Mouse (Mus musculus) embryo, embryonic 10 days (tissue): Measurements from ENCODE around the gene Lsg1.

Source experiments
- DNase-seq: peaks from one replicate; pipeline ENCODE4 v3.0.0-alpha.2; 2015; ENCODE audit warnings: low spot score

Lsg1 gene

DNA sequence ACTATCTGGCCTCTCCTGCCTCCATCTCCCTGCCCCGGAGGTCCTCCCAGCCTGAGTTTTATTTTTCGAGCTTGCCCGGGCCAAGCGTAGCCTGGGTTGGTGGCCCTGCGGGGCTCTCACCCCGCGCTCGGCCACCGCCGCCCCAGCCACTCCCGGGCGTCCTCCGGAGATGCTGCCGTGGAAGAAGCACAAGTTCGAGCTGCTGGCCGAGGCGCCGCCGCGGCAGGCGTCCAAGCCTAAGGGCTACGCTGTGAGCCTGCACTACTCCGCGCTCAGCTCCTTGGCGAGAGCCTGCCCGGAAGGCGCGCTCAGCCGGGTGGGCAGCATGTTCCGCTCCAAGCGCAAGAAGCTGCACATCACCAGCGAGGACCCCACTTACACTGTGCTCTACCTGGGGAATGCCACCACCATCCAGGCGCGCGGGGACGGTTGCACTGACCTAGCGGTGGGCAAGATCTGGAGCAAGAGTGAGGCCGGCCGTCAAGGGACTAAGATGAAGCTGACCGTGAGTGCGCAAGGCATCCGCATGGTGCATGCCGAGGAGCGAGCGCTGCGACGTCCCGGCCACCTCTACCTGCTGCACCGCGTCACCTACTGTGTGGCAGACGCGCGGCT lies 13.1 kb upstream of the Lsg1 start:
- peak; percentile 66 for DNase-seq

DNA sequence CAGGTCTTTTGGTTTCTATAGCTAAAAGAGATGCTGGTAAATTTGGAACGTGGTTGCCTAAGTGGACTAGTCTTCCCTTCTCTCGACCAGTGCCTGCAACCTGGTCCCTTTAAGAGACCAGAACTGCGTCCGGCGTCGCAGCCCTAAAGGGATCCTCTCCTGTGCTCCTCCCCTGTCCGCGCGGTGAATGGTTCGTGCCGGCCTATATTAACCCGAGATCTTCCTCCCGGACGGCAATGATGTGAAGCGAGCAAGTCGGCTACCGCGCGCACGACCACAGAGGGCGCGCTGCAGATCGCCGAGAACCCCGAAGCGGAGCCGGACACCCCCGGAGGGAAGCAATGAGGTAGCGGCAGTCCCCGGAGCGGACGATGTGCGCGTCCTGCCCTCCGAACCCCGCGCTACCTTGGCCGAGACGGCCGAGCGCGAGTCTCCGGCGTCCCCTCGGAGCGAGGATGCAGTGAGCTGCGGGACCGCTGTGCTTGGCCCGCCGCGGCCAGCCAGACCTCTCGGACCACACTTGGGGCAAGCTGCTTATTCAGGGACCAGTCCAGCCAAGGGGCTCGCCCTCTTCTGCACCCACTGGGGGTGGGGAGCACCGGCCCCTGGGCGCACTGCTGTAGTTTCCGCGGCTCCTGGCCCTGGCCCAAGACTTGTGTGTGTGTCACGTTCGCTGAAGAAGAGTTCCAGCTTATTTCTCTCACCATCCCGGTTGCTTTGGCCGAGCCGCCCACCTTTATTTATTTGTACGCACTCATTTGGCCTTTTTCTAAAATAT lies 12.3 kb upstream of the Lsg1 start, which contains the start of gene Fam43a:
Gene Fam43a, plus strand, starts transcription at position 233 of the 778 bp plus-strand sequence.
- DNase-seq: peak; percentile 95

DNA sequence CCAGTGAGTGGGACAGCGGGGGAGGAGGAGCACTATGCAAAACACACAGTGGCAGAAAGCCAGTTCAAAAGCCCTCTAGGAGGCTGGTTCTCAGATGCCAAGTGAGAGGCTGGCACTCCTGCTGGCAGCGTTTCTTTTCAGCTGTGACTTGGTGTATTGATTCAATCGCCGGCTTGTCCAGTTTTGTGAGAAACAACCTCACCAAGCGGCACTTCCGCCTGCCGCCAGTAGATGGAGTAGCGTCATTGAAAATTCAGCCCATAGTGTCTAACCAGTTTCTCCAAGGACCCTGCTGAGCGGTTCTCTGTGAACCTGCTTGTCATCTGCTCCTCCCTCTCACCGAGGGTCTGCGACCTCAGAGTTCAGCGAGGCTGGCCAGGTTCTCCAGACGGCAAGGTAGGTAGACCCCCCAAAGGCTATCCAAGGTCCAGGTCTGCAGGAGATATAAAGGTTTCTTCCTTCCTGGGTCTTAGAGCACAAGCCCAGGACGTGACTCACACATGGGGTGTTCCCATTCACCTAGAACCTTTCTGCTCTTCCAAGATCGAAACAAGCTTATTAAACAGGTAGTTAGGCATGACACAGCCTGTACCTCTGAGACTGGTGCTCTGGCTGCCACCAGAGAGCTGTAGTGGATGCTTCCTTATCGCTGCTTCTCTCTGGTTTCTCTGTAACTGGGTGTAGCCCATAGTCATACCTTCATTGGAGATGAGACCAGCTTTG lies 9.7 kb upstream of the Lsg1 start:
- DNase-seq: peak; percentile 94

DNA sequence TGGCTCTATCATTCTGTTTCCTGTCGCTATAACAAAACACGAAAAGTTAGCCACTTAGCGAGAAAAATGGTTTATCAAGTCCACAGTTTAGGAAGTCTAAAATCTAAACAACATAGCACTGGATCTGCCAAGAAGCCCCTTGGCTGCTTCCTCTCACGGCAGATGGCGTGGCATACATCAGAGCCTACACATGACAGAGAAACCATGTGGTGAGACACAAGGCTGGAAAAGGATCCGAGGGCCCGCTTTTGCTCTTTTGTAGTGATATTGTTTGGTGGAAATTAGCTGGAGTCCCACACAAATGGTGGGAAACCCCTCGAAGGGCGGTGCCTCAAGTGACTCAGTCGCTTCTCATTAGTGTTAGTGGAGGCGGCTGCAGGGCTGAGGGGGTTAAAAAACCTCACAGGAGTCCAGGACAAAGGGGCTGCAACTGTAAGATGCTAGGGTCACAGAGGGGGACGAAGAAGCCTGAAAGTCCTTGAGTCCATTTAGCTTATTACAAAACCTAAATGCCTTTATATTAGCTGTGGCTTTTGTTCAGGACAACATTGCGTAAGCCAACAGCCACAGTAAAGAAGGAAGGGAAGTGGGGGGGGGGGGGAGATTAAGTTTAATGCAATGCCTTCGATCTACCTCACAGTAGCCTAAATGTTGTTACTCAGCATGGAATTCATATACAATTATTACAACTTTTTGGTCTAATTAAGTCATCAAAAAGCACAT lies 8.6 kb upstream of the Lsg1 start:
- DNase-seq: no peak

DNA sequence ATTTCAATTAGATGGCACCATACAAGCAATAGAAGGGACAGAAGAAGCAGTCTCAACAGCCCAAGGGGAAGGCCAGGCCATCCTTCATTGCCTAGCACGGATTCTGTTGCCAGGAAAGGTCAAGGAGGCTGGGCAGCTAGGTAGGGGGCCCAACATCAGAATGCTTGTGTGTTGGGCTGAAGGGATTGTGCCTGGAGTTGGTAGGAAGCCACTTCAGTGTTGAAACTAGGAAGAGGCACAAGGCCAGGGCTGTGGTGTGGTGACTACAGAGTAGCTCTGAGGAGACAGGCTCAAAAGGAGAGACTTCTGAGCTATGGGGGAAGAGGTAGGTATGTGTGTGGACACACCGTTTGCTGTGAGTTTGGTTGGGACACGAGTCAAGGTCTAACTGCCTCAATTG lies 8.0 kb upstream of the Lsg1 start:
- DNase-seq: no peak

DNA sequence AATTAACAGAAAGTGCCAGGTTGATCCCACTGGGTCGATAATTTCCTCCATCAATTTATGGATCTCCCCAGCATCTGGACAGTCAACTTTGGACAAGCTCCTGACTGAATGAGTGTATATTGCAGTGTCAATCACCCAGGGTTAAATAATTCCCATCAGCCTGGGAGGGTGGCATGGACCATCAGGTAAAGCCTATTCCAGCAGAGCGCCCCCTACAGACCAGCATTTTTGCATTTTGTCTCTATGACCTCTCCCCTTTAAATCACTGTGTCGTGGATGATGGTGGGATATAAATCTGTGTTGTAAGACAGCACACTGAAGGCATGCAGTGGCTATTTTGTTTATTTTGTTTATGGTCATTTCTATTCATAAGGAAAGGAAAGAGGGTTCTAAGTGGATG lies 4.6 kb upstream of the Lsg1 start:
- DNase-seq: no peak

DNA sequence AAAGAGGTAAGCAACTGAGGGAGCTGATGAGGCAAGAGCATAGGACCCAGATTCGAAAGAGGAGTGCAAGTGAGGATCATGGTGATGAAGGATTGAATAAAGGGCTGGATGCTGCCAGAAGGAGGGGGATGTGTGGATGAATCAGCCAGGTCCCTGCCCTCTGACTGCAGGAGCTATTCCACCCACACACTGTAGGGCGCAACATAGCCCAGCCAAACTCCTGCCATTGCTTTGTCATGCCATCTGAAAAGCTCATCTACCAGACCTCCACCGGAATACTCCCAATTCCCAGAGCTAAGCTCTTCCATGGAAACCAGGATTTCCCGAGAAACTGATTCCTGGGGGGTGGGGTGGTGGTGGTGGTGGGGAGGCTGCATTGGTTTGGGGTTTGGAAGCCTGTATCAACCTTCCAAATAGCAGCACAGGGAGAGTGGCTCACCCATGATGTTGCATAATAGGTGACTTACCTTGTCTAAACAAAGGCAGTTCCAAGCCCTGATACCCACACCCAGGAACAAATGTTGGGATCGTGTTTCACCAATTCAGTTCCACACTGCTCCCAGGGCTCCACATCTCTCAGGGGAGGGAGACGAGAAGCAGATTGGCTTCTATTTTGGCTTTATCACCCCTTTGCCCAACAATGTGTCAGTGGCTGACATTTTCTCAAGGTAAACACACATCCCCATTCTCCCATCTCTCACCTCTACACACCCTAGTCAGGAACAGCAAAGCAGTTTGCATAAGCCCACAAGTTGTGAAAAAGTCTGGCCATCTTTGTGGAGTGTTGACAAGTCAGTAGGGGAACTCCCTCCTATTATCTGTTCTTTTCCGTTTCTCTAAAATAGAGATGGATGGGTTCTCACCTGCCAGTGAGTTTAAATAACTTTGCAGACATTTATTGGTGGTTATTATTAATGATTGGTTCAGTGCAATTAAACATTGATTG lies 3.1 kb upstream of the Lsg1 start:
- no peak for DNase-seq

DNA sequence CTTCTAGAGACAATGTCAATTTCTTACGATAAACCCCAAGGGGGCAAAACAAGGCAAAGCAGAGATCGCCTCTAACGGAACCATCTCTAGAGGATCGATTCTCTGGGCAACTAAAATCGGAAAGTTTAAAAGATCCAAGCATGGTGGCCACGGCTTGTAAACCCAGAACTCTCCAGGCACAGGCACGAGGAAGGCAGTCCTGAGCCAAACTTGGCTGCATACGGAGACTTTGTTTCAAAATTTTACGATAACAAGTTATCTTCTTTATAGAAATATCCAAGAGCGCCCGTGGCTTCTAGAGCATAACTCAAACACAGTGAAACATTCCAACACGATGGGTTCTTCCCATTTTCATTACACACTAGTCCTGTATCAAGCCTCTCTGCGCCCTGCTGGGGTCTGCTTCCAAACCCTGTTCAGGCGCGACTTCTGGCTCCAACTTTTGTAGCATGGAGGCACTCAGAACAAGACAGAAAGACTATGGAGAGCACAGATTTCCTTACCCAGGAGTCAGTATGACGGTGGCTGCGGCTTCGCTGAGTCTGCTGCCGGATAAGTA lies 378 bp downstream of the Lsg1 start:
- DNase-seq: no peak

DNA sequence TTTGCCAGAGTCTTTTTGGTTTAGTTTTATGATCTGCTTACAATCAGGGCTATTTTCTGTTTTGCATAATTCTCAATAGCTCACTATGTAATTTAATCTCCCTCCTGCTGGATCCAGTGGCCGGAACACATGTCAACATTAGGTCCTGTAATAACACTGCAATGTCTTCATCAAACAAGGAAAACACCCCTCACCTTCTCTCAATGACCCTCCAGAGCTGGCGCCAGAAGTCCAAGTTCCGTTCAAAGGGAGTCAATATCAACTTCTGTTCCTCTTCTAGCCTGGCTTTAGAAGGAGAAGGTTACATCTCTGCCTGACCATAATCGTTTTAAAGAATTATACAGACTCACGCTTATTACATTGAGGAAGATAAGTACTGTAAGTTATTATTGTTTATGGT lies 6.6 kb downstream of the Lsg1 start:
- no peak for DNase-seq

DNA sequence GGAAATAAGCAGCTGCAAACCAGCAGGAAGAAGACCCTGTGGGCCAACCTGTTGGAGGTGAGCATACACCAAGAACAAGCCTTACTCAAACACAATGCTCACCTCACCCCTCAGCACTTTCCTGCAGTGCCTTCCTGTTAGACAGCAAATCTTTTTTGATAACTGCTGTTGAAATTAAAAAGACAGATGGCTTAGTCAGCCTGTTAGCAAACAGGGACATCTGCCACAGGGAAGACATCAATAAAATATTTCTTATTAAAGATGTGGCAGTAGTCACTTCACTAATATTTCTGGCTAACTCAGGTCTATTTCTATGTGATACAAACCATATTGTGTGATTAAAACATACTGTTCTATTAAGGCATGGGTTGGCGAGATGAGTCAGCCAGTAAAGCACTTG lies 11.0 kb downstream of the Lsg1 start:
- no peak for DNase-seq

DNA sequence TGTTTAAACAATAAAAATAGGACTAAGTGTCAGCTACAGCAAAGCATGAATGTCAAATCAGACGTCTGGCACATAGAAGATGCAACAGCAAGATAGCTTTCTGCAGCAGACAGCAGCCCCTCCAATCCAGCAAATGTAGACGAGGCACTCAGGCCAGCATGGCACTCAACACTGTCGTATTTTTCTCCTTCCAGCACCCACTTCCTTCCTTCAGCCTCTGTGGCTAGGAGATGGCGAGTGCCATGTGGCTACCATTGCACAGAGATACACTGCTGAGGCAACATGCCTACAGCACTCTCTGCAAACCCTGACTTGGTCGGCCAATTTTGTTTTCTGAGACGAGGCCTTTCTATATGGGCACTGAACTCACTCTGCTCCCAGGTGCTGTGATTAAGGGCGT lies 11.6 kb downstream of the Lsg1 start:
- DNase-seq: no peak

DNA sequence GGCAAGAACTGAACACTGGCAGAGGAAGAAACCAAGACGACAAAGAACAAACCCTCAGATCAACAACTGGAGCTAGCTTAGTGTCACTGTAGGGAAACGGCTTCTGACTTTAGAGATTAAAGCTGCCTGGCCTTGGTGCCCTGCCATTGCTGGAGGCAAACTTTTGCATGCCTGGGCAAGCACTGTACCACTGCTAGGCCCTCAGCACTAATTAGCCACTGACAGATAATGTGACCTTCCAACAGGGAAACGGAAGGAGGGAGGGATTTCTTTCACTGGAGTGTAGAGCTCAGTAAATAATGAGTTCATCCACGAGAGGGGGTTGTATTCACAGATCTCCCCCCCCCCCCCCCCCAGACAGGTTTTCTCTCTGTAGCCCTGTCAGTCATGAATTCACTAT lies 15.2 kb downstream of the Lsg1 start:
- DNase-seq: no peak

DNA sequence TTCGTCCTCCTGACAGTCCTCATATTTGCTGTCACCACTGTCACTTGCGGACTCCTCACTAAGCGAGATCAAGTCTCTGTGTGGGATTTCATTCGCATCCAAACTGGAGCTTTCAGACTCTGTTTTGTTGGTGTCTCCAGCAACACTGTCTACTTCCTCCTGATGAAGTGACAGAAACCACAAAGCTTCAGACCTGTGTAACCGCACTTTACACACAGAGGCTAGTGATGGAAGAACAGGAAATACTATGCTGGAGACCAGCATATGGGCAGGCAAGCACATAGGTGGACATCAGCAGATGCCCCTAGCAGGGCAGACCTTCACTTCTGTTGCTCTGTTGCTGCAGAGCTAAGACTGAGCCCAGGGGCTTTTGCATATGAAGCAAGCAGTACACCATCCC lies 16.0 kb downstream of the Lsg1 start:
- DNase-seq: no peak

DNA sequence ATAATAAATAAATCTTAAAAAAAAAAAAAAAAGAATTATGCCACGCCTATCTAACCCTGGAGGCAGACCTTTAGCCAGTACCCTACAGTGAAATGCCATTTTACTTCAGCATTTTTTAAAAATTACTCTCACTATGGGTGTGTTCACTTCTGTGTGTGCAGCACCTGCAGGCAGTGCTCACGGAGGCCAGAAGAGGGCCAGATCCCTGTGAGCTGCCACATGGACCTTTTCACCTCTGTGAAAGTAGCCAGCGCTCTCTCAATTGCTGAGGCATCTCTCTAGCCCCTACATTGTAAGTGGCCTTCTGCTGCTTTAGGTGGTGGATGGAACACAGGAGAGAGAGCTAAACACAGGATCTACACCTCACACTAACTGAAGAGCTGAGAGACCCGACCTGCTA lies 17.2 kb downstream of the Lsg1 start:
- DNase-seq: no peak

DNA sequence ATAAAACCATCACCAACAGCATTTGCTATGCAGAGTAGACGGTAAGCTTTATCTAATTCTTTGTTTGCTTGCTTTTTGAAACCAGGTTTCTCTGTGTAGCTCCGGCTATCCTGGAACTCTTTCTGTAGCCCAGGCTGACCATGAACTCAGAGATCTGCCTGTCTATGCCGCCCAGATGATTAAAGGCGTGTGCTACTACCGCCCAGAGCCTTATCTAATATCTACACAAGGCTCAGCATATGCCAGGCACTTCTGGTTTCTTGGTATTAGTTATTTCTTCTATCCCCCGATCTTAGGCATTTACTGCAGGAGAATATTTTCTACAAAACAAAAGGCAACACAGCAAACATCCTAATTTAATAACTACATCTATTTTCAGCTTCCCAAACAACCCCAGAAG lies 21.8 kb downstream of the Lsg1 start:
- DNase-seq: no peak

DNA sequence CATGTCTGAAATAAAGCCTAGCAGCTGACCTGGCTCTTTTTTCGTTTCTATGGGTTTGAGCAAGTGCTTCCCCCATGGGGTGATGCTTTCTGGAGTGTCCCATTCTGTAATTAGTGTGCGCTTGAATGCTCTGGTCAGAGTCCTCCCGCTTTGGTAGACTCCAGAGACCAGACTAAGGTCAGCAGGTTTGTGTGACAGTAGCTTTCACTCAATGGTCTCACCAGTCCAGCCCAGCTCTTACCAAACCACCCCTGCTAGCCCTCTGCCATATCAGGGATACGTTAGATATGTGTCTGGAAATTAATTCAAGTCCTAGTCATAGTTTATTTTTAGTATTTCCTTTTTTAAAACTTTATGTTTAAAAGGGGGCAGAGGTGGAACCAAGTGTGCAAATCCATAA lies 26.8 kb downstream of the Lsg1 start:
- no peak for DNase-seq

DNA sequence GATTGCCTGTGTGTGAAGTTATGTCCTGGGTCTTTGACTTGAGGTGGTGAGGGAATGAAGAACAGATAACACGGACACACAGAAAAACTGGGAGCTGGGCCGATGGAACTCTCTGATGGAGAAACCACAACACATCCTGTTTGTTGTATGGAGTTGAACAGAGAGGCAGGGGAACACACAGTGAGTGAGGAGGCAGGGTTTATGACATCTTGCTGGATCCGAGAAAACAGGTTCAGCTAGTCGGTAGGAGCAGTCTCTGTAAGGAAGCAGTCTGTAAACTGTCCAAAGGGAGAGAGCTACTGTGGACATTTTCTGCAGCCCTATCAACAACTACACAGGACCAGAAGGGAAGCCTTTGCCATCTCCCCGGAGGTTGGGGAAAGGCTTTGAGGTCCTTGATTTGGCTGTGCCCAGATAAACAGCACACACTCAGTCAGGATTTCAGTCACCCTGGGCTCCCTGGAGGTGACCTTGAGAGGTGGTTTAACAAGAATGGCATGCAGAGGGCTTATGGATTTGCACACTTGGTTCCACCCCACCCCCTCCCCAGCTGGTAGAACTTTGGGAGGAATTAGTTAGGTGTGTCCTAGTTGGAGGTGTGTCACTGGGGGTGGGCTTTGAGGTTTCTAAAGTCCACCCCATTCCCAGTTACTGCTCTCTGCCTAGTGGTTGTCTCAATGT lies 27.9 kb downstream of the Lsg1 start:
- no peak for DNase-seq

DNA sequence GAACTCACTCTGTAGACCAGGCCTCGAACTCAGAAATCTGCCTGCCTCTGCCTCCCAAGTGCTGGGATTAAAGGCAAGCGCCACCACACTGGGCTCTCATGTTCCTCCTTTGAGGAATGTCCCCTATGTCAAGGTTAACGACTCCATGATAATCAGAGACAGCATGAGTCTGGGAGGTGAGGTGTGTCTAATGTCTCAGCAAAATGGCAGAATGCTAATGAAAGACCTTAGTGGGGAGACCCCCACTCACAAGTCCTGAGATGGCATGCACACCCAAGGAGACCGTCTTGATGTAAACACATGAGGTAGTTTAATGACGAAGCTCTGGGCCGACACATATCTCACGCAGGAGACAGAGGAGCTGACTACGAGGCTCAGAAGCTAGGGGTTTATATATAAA lies 33.3 kb downstream of the Lsg1 start:
- no peak for DNase-seq

DNA sequence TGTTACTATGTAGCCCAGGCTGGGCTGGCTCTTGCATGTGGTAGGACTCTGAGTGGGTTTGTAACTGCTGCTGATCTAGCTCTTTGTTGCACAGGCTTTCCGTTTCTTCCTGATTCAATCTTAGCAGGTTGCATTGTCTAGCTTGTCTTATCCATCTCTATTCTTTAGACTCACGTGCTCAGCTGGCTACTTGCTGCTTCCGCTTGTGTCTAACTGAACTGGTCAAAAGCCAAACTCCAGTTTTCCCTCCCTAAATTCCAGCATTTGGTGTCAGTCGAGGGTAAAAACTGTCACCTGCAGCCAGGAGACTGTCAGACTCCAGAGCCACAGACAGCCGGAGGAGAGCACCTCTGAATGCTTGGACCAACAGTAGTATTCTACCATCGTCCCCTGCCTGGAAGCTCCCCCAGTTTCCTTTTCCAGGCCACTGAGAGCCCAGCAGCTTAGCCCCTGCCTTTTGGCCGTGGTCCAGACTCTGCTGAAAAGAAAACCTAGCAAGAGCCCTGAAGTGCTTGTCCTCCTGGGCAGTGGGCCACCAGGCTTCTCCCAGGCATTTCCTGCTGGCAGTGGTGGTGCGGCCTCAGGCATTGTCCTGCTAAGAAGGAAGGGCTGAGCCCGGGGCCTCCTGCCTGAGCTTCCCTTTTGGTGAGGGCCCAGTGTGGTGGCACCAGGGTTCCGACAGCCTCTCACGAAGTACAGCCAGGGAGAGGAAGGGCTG lies 34.6 kb downstream of the Lsg1 start:
- no peak for DNase-seq

DNA sequence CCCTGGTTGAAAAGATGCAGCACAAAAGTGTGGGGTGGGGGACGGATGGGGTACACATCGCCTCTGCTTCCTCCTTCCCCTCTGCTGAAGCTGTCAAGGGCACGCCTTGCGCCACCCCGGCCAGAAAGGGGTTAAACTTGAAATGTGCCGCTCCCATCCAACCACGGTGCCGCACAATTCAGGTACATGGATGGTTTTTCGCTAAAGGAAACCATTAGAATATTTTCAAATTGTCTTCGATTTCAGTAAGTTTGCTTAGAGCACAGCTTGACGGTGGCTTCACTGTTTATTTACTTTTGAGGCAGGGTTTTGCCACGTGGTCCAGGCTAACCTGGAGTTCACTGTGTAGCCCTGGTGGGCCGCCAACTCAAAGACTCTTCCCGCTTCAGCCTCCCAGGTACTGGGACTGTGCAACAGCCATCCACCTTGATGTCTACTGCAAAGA lies 36.6 kb downstream of the Lsg1 start, which contains the start of gene Tmem44:
Gene Tmem44, minus strand, starts transcription at position 95 of the 445 bp plus-strand sequence.
- DNase-seq: peak; percentile 46
